Mouse (Mus musculus): ENCODE data around the gene Tedc2. TPM values are rescaled to one million over a fixed set of nuclear protein-coding genes. Genes with fewer than 3 reads are reported as not detected.

Gene Tedc2
- total and polyA plus RNA-seq, 3 experiments = 11.8 to 14.5 (median 14.1) TPM

- Histone ChIP-seq H3K9me3 (replicated peaks; ENCODE audit: low read length) (no peaks in the 10 kb centered on the region), H3K4me2 (ENCODE audit: insufficient read depth, low read depth, poor library complexity, severe bottlenecking) (0 out of 2 replicates have a peak overlapping the region, but pooled peaks have one; percentile 14), H3K27me3 (replicated peaks) (peaks cover 2% of the 10 kb centered on the region), H3K27ac (ENCODE audit: insufficient read depth, low read depth) (no peak overlapping the region), H3K36me3 (replicated peaks in 1 of 2; ENCODE audit: control insufficient read depth in 1 of 2, insufficient read depth in 1 of 2, low read length in 1 of 2) (peaks cover 0 to 9% of the 10 kb centered on the region in 2 experiments), H3K4me1 (ENCODE audit: control insufficient read depth in 1 of 2, insufficient read depth in 2 of 2) (peaks cover 13 to 29% of the 10 kb centered on the region in 2 experiments), H3K4me3 (replicated peaks in 1 of 3; ENCODE audit: low read depth in 2 of 3, low read length in 2 of 3, poor library complexity in 1 of 3) (no peak overlapping the region), H3K9ac (ENCODE audit: insufficient read depth, low read depth) (no peak overlapping the region), H3K79me2 (replicated peaks; ENCODE audit: control insufficient read depth, extremely low read depth, insufficient read depth, poor library complexity, severe bottlenecking) (no peaks in the 10 kb centered on the region)
- DNase-seq (ENCODE audit: extremely low read depth) = no peak
- TF ChIP-seq RCOR1 (conservative IDR thresholded peaks at IDR 0.05; ENCODE audit: low read depth, low read length) = no peak
- no peak for TF ChIP-seq ZC3H11A (IDR thresholded peaks at IDR 0.05; ENCODE audit: low read depth, low read length)
- TF ChIP-seq CTCF (conservative IDR thresholded peaks at IDR 0.05 in 1 of 2, IDR thresholded peaks at IDR 0.05 in 1 of 2; ENCODE audit: low read depth in 2 of 2, low read length in 2 of 2) = 0 out of 4 replicates have a peak, but pooled peaks of 1 of the 2 experiments have one; percentile 5
- TF ChIP-seq BHLHE40 (IDR thresholded peaks at IDR 0.05; ENCODE audit: low read depth, low read length) = peak; percentile 20; the same call in 1 of the 2 replicates
- in situ Hi-C loops (cut with MboI; ENCODE audit: low pct_ligation_motif_present, low pct_unique_long_range_greater_than_20kb, low sequenced_read_pairs) (no loop called here), dilution Hi-C loops (cut with MboI; ENCODE audit: extremely low pct_ligation_motif_present, extremely low pct_unique_long_range_greater_than_20kb, low sequenced_read_pairs) (no loop called here)
These were observed 13.9 kb downstream of the Tedc2 start for GRCm38 (mm10) chr17:24206451-24207351.

- no peak overlapping the region for H3K27ac ChIP-seq (ENCODE audit: insufficient read depth, low read depth)
- in situ Hi-C loops (cut with MboI; ENCODE audit: low pct_ligation_motif_present, low pct_unique_long_range_greater_than_20kb, low sequenced_read_pairs) (no loop called here), dilution Hi-C loops (cut with MboI; ENCODE audit: extremely low pct_ligation_motif_present, extremely low pct_unique_long_range_greater_than_20kb, low sequenced_read_pairs) (no loop called here)
- H3K9ac ChIP-seq (ENCODE audit: insufficient read depth, low read depth) = peak overlapping the region; percentile 25; the same call in 1 of the 2 replicates
- peaks cover 2% of the 10 kb centered on the region for H3K27me3 ChIP-seq (replicated peaks)
- TF ChIP-seq EP300 (IDR thresholded peaks at IDR 0.05; ENCODE audit: low read length) = no peak
- peak; percentile 71 for TF ChIP-seq BHLHE40 (IDR thresholded peaks at IDR 0.05; ENCODE audit: low read depth, low read length)
- peak; percentile 80 for TF ChIP-seq USF1 (IDR thresholded peaks at IDR 0.05; ENCODE audit: low read depth, low read length)
- peak; percentile 78 for TF ChIP-seq USF2 (conservative IDR thresholded peaks at IDR 0.05; ENCODE audit: low read depth, low read length)
- no peak for TF ChIP-seq ZKSCAN1 (IDR thresholded peaks at IDR 0.05; ENCODE audit: borderline replicate concordance, low read depth, low read length)
- H3K36me3 ChIP-seq (replicated peaks in 1 of 2; ENCODE audit: control insufficient read depth in 1 of 2, insufficient read depth in 1 of 2, low read length in 1 of 2) = peaks cover 0 to 16% of the 10 kb centered on the region in 2 experiments
- peak overlapping the region; percentile 10 for H3K4me2 ChIP-seq (ENCODE audit: insufficient read depth, low read depth, poor library complexity, severe bottlenecking)
- H3K4me3 ChIP-seq (replicated peaks in 1 of 3; ENCODE audit: low read depth in 2 of 3, low read length in 2 of 3, poor library complexity in 1 of 3) = peak overlapping the region; percentile 16 to 86 (median 73)
- no peak for DNase-seq (ENCODE audit: extremely low read depth)
- peaks cover 13 to 29% of the 10 kb centered on the region in 2 experiments for H3K4me1 ChIP-seq (ENCODE audit: control insufficient read depth in 1 of 2, insufficient read depth in 2 of 2)
- no peaks in the 10 kb centered on the region for H3K9me3 ChIP-seq (replicated peaks; ENCODE audit: low read length)
- no peaks in the 10 kb centered on the region for H3K79me2 ChIP-seq (replicated peaks; ENCODE audit: control insufficient read depth, extremely low read depth, insufficient read depth, poor library complexity, severe bottlenecking)
These were observed 14.7 kb downstream of the Tedc2 start for GRCm38 (mm10) chr17:24205908-24206361.

- DNase-seq (ENCODE audit: extremely low read depth) = peak; percentile 85
- peak within 1 kb of the TSS; percentile 28; the same call in 1 of the 2 replicates for H3K9ac ChIP-seq (ENCODE audit: insufficient read depth, low read depth)
- peaks cover 2% of the 10 kb centered on the region for H3K27me3 ChIP-seq (replicated peaks)
- peak within 1 kb of the TSS; percentile 10 for H3K4me2 ChIP-seq (ENCODE audit: insufficient read depth, low read depth, poor library complexity, severe bottlenecking)
- dilution Hi-C loops (cut with MboI; ENCODE audit: extremely low pct_ligation_motif_present, extremely low pct_unique_long_range_greater_than_20kb, low sequenced_read_pairs) (no loop called here), in situ Hi-C loops (cut with MboI; ENCODE audit: low pct_ligation_motif_present, low pct_unique_long_range_greater_than_20kb, low sequenced_read_pairs) (no loop called here)
- H3K9me3 ChIP-seq (replicated peaks; ENCODE audit: low read length) = no peaks in the 10 kb centered on the region
- no peak within 1 kb of the TSS for H3K27ac ChIP-seq (ENCODE audit: insufficient read depth, low read depth)
- H3K36me3 ChIP-seq (replicated peaks in 1 of 2; ENCODE audit: control insufficient read depth in 1 of 2, insufficient read depth in 1 of 2, low read length in 1 of 2) = peaks cover 0 to 19% of the 10 kb centered on the region in 2 experiments
- TF ChIP-seq TCF12 (IDR thresholded peaks at IDR 0.05; ENCODE audit: low read depth, low read length) (peak; percentile 21; the same call in 1 of the 2 replicates), NELFE (IDR thresholded peaks at IDR 0.05; ENCODE audit: low read depth, low read length) (peak; percentile 65; the same call in 1 of the 2 replicates), SIN3A (IDR thresholded peaks at IDR 0.05; ENCODE audit: low read length) (peak; percentile 65; the same call in 1 of the 2 replicates), E2F4 (IDR thresholded peaks at IDR 0.05; ENCODE audit: insufficient replicate concordance, low read depth, low read length) (peak; percentile 56; the same call in 1 of the 2 replicates), IRF4 (IDR thresholded peaks at IDR 0.05; ENCODE audit: low read depth, low read length) (0 out of 2 replicates have a peak, but pooled peaks have one; percentile 14), POLR2A (IDR thresholded peaks at IDR 0.05; ENCODE audit: low read depth, low read length) (peak; percentile 64), NRF1 (IDR thresholded peaks at IDR 0.05; ENCODE audit: low read depth, low read length) (peak; percentile 96), MAZ (IDR thresholded peaks at IDR 0.05; ENCODE audit: low read depth, low read length) (peak; percentile 69; the same call in 1 of the 2 replicates), UBTF (IDR thresholded peaks at IDR 0.05; ENCODE audit: low read depth, low read length) (no peak), MAX (IDR thresholded peaks at IDR 0.05; ENCODE audit: low read length) (peak; percentile 91), POLR2AphosphoS2 (IDR thresholded peaks at IDR 0.05; ENCODE audit: low read depth, low read length) (no peak), GABPA (IDR thresholded peaks at IDR 0.05; ENCODE audit: insufficient replicate concordance, low read depth, low read length) (no peak)
- peaks cover 13 to 29% of the 10 kb centered on the region in 2 experiments for H3K4me1 ChIP-seq (ENCODE audit: control insufficient read depth in 1 of 2, insufficient read depth in 2 of 2)
- H3K4me3 ChIP-seq (replicated peaks in 1 of 3; ENCODE audit: low read depth in 2 of 3, low read length in 2 of 3, poor library complexity in 1 of 3) = peak within 1 kb of the TSS; percentile 48 to 86 (median 73)
- H3K79me2 ChIP-seq (replicated peaks; ENCODE audit: control insufficient read depth, extremely low read depth, insufficient read depth, poor library complexity, severe bottlenecking) = no peaks in the 10 kb centered on the region
These were observed 15.3 kb downstream of the Tedc2 start, which contains the start of gene Tbc1d24 for GRCm38 (mm10) chr17:24205284-24205888. Tbc1d24 (minus strand) TSS chr17:24205562.

Data from CH12.LX (cell line).